Mouse (Mus musculus) midbrain, embryonic 16.5 days (tissue): ENCODE data around the gene Tbc1d10b. TPM values are rescaled to one million over a fixed set of nuclear protein-coding genes. Genes with fewer than 3 reads are reported as not detected.

Experiments
- ATAC-seq: fragments of 200-750 bp; cut with Nextera tagmentation; 2 replicates; pipeline ENCODE4 v1.8.0; 2017; ENCODE audit warnings: moderate TSS enrichment
- H3K27ac ChIP-seq: fragments of 300-500 bp; sonication (generic); 2 replicates; pipeline ENCODE4 v1.5.1; 2014; ENCODE audit warnings: mild to moderate bottlenecking, low read length, mixed read lengths
- H3K27me3 ChIP-seq: fragments of 300-500 bp; sonication (generic); 2 replicates; pipeline ENCODE4 v1.6.1; 2014; ENCODE audit warnings: low read depth, low read length, mixed read lengths; ENCODE audit not compliant: control insufficient read depth, insufficient read depth
- H3K36me3 ChIP-seq: fragments of 300-500 bp; sonication (generic); 2 replicates; pipeline ENCODE4 v1.6.1; 2014; ENCODE audit warnings: mild to moderate bottlenecking, low read length, moderate library complexity, mixed read lengths; ENCODE audit not compliant: control insufficient read depth, insufficient read depth
- H3K4me1 ChIP-seq: fragments of 300-500 bp; sonication (generic); 2 replicates; pipeline ENCODE4 v1.6.1; 2014; ENCODE audit warnings: mild to moderate bottlenecking, low read length, mixed read lengths; ENCODE audit not compliant: control insufficient read depth, insufficient read depth
- H3K4me2 ChIP-seq: fragments of 300-500 bp; sonication (generic); 2 replicates; pipeline ENCODE4 v1.6.1; 2014; ENCODE audit warnings: mild to moderate bottlenecking, low read length, mixed read lengths
- H3K4me3 ChIP-seq: fragments of 300-500 bp; sonication (generic); 2 replicates; pipeline ENCODE4 v1.5.1; 2014; ENCODE audit warnings: low read depth, mild to moderate bottlenecking, low read length, moderate library complexity, mixed read lengths
- H3K9ac ChIP-seq: fragments of 300-500 bp; sonication (generic); 2 replicates; pipeline ENCODE4 v1.6.1; 2014; ENCODE audit warnings: low read depth, low read length, mixed read lengths
- H3K9me3 ChIP-seq: fragments of 300-500 bp; sonication (generic); replicated peaks from 2 replicates; pipeline ENCODE4 v1.6.1; 2014; ENCODE audit warnings: mild to moderate bottlenecking, low read length, mixed read lengths; ENCODE audit not compliant: control insufficient read depth, poor library complexity, severe bottlenecking
- WGBS: fragments of 180-500 bp; shearing (Covaris S2); extraction: QIAGEN DNeasy Blood & Tissue Kit; methylation state at CpG from one replicate; pipeline ENCODE4 v1.1.7; 2014; 5-methylcytosine and 5-hydroxymethylcytosine counted together
- polyA plus RNA-seq: library from polyadenylated mRNA; unstranded; fragments of >200 nt; fragmentation: Nextera tagmentation; extraction: Ambion mirVana; gene quantifications from 2 replicates; pipeline ENCODE4 v1.2.1, GENCODE M21; 2015

The Tbc1d10b gene
- polyA plus RNA-seq, 1 experiment from 2014 or later, result 30.7 TPM

GRCm38 (mm10) chr7:127194633-127195029, 13.6 kb downstream of the Tbc1d10b start:
- peaks cover 29% of the 10 kb centered on the region for H3K36me3 ChIP-seq
- peak overlapping the region; percentile 74 for H3K4me3 ChIP-seq
- peak overlapping the region; percentile 91 for H3K4me2 ChIP-seq
- H3K9ac ChIP-seq, result peak overlapping the region; percentile 67
- H3K4me1 ChIP-seq, result peaks cover 18% of the 10 kb centered on the region
- no peak for ATAC-seq
- H3K27me3 ChIP-seq, result no peaks in the 10 kb centered on the region
- no peaks in the 10 kb centered on the region for H3K9me3 ChIP-seq
- WGBS, result 89% methylated on average over 7 of the region's 7 CpGs
- no peak overlapping the region for H3K27ac ChIP-seq

DNA sequence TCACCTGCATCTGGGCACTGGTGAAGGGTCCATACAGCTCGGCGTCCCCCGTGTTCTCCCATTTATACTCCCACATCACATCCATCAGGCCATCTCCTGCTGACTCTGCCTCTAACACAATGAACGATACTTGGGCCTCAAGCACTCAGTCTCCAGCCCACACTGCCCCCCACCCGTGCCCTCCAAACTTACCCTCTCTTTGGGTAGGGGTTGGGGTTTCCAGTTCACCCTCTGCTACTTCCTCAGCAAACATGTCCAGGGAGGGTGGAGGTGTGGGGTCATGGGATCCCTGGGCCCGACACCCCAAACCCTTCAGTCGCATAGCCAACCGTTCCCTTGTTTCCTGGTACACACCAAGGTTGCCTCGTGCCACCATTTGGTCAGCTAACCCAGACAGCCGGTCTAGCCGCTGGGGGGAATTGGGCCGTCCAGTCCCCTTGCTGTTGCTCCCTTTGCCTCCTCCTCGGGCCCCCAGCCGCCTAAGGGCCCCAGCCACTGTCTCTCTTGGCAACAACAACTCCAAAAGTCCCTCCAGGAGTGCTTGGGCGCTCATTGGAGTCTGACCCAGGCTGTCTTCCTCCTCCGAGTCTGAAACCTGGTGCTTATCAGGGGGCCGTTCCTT, 14.1 kb downstream of the Tbc1d10b start:
- Histone ChIP-seq H3K27me3 (no peaks in the 10 kb centered on the region), H3K36me3 (peaks cover 24% of the 10 kb centered on the region), H3K9me3 (no peaks in the 10 kb centered on the region), H3K4me1 (peaks cover 18% of the 10 kb centered on the region), H3K4me2 (peak overlapping the region; percentile 91; the same call in 1 of the 2 replicates), H3K9ac (no peak overlapping the region), H3K4me3 (no peak overlapping the region), H3K27ac (no peak overlapping the region)
- ATAC-seq, result no peak
- 95% methylated on average over 17 of the region's 17 CpGs for WGBS

DNA sequence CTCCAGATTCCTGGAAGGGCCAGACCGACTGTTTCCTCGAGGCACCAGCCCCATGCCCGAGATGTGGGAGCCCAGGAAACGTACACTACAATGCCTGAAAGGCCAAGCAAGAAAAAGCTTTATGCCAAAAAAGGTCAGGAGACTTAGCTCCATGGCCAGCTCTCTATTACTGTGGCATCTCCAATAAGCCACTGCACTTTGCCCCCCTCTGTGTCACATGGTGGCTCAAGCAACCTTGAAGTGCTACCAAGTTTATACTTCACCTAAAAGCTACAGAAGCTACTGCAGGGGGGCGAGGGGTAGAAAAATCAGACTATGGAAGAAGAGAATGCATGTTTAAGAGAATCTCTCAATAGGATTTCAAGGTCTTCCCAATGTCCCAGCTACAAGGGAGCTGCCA, 15.3 kb downstream of the Tbc1d10b start:
- peaks cover 14% of the 10 kb centered on the region for H3K36me3 ChIP-seq
- H3K9me3 ChIP-seq, result no peaks in the 10 kb centered on the region
- no peak overlapping the region for H3K9ac ChIP-seq
- H3K4me1 ChIP-seq, result peaks cover 18% of the 10 kb centered on the region
- H3K27me3 ChIP-seq, result no peaks in the 10 kb centered on the region
- 97% methylated on average over 5 of the region's 5 CpGs for WGBS
- H3K4me3 ChIP-seq, result no peak overlapping the region
- ATAC-seq, result no peak
- H3K27ac ChIP-seq, result no peak overlapping the region
- H3K4me2 ChIP-seq, result no peak overlapping the region

DNA sequence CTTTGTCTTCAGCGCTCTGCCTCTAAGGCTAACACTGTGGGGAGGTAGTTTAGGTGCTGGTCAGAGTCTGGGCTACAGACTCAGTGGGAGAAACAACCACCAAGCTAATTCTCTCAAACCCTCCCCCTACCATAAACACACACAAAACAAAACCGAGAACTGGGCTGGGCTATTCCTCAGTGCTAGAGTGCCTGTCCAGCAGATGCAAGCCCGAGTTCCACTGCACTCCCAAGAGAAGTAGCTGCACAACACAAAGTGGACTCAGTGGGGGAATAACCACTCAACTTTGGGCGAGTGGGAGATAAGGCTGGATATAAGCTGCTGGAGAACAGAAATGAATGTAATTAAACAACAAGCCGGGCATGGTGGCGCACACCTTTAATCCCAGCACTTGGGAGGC, 17.6 kb downstream of the Tbc1d10b start:
- peaks cover 9% of the 10 kb centered on the region; the same call in 1 of the 2 replicates for H3K36me3 ChIP-seq
- no peak for ATAC-seq
- no peaks in the 10 kb centered on the region for H3K27me3 ChIP-seq
- no peak overlapping the region for H3K4me2 ChIP-seq
- H3K9ac ChIP-seq, result no peak overlapping the region
- H3K4me1 ChIP-seq, result peaks cover 14% of the 10 kb centered on the region
- H3K27ac ChIP-seq, result no peak overlapping the region
- no peak overlapping the region for H3K4me3 ChIP-seq
- H3K9me3 ChIP-seq, result no peaks in the 10 kb centered on the region
- WGBS, result 82% methylated on average over 6 of the region's 6 CpGs

DNA sequence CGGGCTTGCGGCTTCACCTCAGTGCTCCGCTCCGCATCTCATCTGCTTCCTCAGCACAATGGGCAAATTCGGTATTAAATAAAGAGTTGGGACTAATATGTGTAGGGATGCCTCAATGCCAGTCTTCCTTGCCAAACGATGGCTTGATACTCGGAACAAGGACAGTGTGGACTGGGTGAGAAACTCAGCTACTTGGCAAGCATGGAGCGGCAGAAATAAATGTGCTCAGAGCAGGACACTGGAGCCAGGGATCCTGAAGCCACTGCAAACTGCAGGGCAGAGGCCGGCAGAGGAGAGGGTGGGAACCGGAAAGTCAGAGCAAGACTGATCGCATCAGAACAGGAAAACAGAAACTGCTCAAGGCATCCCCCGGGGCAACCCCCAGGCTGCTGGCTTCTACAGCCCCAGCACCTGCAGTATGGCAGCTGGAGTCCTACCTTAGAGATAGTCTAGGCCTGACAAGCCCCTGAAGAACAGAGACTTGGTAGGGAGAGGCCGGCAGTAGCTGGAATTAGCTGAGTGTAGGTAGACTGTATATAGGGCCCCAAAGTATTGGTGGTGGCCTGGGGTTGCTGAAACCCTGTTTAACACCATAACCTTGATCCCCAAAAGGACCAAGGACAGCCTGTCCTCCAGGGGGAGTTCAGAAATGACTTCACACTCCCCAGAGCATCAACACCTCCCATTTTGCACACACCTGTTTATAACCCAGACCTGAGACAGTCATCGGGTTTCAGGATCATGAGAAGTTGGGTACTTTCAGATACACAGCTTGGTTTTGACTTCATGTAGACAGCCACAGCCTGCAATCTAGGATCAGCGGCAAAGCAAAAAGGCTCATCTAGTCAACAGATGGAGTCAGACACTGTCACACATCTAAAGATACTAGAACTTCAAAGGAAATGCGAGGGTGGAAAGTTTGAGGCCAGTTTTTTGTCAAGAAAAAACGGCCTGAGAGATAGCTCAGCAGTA, 19.7 kb downstream of the Tbc1d10b start:
- Histone ChIP-seq H3K4me1 (no peaks in the 10 kb centered on the region), H3K36me3 (peaks cover 7% of the 10 kb centered on the region; the same call in 1 of the 2 replicates), H3K9ac (no peak overlapping the region), H3K9me3 (no peaks in the 10 kb centered on the region), H3K4me2 (no peak overlapping the region), H3K27ac (no peak overlapping the region), H3K4me3 (no peak overlapping the region), H3K27me3 (no peaks in the 10 kb centered on the region)
- no peak for ATAC-seq
- WGBS, result 89% methylated on average over 17 of the region's 17 CpGs

DNA sequence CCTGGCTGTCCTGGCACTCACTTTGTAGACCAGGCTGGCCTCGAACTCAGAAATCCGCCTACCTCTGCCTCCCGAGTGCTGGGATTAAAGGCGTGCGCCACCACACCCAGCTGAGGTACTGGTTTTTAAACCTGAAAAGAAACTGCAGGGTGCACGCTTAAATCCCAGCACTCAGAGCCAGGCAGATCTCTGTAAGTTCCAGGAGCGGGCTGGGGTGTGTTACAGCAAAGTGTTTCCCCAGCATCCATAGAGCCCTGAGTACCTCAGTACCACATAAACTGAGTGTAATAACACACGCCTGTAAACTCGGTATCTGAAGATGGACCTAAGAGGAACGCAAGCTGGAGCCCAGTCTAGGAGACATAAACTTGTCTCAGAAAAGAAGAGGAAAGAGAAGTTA, 20.9 kb downstream of the Tbc1d10b start:
- Histone ChIP-seq H3K9ac (no peak overlapping the region), H3K4me1 (no peaks in the 10 kb centered on the region), H3K36me3 (peaks cover 5% of the 10 kb centered on the region; the same call in 1 of the 2 replicates), H3K4me3 (no peak overlapping the region), H3K27ac (no peak overlapping the region), H3K4me2 (no peak overlapping the region), H3K27me3 (no peaks in the 10 kb centered on the region), H3K9me3 (no peaks in the 10 kb centered on the region)
- no peak for ATAC-seq
- WGBS, result 70% methylated on average over 10 of the region's 10 CpGs

DNA sequence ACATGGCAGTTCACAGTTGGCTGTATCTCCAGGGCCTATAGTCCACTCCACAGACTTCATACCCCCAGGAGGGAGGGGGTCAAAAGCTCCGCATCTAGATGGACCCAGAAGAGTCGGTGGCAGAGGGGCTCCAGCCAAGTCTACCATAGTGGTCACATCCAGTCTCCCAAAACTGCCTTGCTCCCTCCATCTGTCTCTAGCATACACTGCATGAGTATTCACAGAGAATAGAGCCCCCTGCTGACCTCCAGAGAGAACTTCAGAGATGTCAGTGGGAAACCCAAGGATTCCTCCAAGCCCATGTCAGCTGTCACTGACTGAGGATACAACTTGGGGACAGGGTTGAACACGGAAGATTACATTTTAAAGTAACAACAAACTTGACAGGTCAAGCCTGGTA, 22.7 kb downstream of the Tbc1d10b start:
- Histone ChIP-seq H3K27me3 (no peaks in the 10 kb centered on the region), H3K9me3 (no peaks in the 10 kb centered on the region), H3K27ac (no peak overlapping the region), H3K4me2 (no peak overlapping the region), H3K4me3 (no peak overlapping the region), H3K9ac (no peak overlapping the region), H3K36me3 (no peaks in the 10 kb centered on the region), H3K4me1 (no peaks in the 10 kb centered on the region)
- no peak for ATAC-seq
- WGBS, result 67% methylated on average over 3 of the region's 3 CpGs

GRCm38 (mm10) chr7:127184720-127185119, 23.5 kb downstream of the Tbc1d10b start:
- no peak overlapping the region for H3K4me2 ChIP-seq
- H3K27ac ChIP-seq, result no peak overlapping the region
- no peaks in the 10 kb centered on the region for H3K27me3 ChIP-seq
- H3K4me1 ChIP-seq, result no peaks in the 10 kb centered on the region
- WGBS, result no CpG with 5 or more reads among the region's 1 CpGs
- no peaks in the 10 kb centered on the region for H3K36me3 ChIP-seq
- no peak for ATAC-seq
- no peak overlapping the region for H3K4me3 ChIP-seq
- H3K9me3 ChIP-seq, result no peaks in the 10 kb centered on the region
- no peak overlapping the region for H3K9ac ChIP-seq

GRCm38 (mm10) chr7:127183828-127184227, 24.4 kb downstream of the Tbc1d10b start:
- H3K4me2 ChIP-seq, result no peak overlapping the region
- no peak for ATAC-seq
- no peaks in the 10 kb centered on the region for H3K27me3 ChIP-seq
- H3K4me3 ChIP-seq, result no peak overlapping the region
- no peaks in the 10 kb centered on the region for H3K36me3 ChIP-seq
- 82% methylated on average over 6 of the region's 6 CpGs for WGBS
- no peak overlapping the region for H3K27ac ChIP-seq
- H3K9me3 ChIP-seq, result no peaks in the 10 kb centered on the region
- no peaks in the 10 kb centered on the region for H3K4me1 ChIP-seq
- no peak overlapping the region for H3K9ac ChIP-seq
